Mouse (Mus musculus) midbrain, postnatal 0 days (tissue): ENCODE measurements at regions not wholly inside any gene's neighbourhood (a gene's known extent, or its start where the extent isn't known, plus 50 kb on each side); places are given as distances from the start of the nearest gene placed in this dataset.
A peak's percentile ranks its signal among the peaks of the same experiment; 100 is the strongest.

Experiments used
- ATAC-seq: fragments of 200-750 bp; cut with Nextera tagmentation; 2 replicates; pipeline ENCODE4 v1.8.0; 2017; ENCODE audit warnings: moderate number of reproducible peaks, mild to moderate bottlenecking, moderate TSS enrichment, moderate library complexity; ENCODE audit not compliant: low FRiP score
- DNase-seq: peaks from one replicate; pipeline ENCODE4 v3.0.0-alpha.2; 2015; ENCODE audit warnings: low spot score
- H3K27ac ChIP-seq: fragments of 300-500 bp; sonication (generic); 2 replicates; pipeline ENCODE4 v1.5.1; 2014; ENCODE audit warnings: low read depth, mild to moderate bottlenecking, low read length, mixed read lengths
- H3K27me3 ChIP-seq: fragments of 300-500 bp; sonication (generic); 2 replicates; pipeline ENCODE4 v1.6.1; 2014; ENCODE audit warnings: low read length, control low read depth, mixed read lengths; ENCODE audit not compliant: insufficient read depth
- H3K36me3 ChIP-seq: fragments of 300-500 bp; sonication (generic); 2 replicates; pipeline ENCODE4 v1.6.1; 2014; ENCODE audit warnings: low read length, control low read depth, mixed read lengths; ENCODE audit not compliant: insufficient read depth
- H3K4me1 ChIP-seq: fragments of 300-500 bp; sonication (generic); 2 replicates; pipeline ENCODE4 v1.6.1; 2014; ENCODE audit warnings: mild to moderate bottlenecking, control low read depth, antibody characterized with exemption, low read length, mixed read lengths; ENCODE audit not compliant: insufficient read depth
- H3K4me2 ChIP-seq: fragments of 300-500 bp; sonication (generic); 2 replicates; pipeline ENCODE4 v1.6.1; 2014; ENCODE audit warnings: low read depth, mild to moderate bottlenecking, low read length, mixed read lengths; ENCODE audit not compliant: poor library complexity, severe bottlenecking
- H3K4me3 ChIP-seq: fragments of 300-500 bp; sonication (generic); 2 replicates; pipeline ENCODE4 v1.5.1; 2014; ENCODE audit warnings: low read depth, mild to moderate bottlenecking, low read length, moderate library complexity
- H3K9ac ChIP-seq: fragments of 300-500 bp; sonication (generic); replicated peaks from 2 replicates; pipeline ENCODE4 v1.6.1; 2014; ENCODE audit warnings: mild to moderate bottlenecking, low read length, moderate library complexity, mixed read lengths; ENCODE audit not compliant: poor library complexity, severe bottlenecking
- H3K9me3 ChIP-seq: fragments of 300-500 bp; sonication (generic); 2 replicates; pipeline ENCODE4 v1.6.1; 2016; ENCODE audit warnings: low read length, control low read depth
- CTCF ChIP-seq: IDR thresholded peaks from 2 replicates; pipeline ENCODE4 v1.5.1; 2016; ENCODE audit warnings: antibody characterized with exemption, mild to moderate bottlenecking
- WGBS: fragments of 180-500 bp; shearing (Covaris S2); extraction: QIAGEN DNeasy Blood & Tissue Kit; methylation state at CpG from one replicate; pipeline ENCODE4 v1.1.7; 2014; 5-methylcytosine and 5-hydroxymethylcytosine counted together

GRCm38 (mm10) chr12:107050891-107051635 is 437.4 kb upstream of the 3110018I06Rik start:
- WGBS: 88% methylated on average over 7 of the region's 7 CpGs
- no peak for ATAC-seq

GRCm38 (mm10) chr12:107052136-107052535 is 436.3 kb upstream of the 3110018I06Rik start:
- Histone ChIP-seq H3K27me3 (no peaks in the 10 kb centered on the region), H3K9ac (no peak overlapping the region), H3K4me3 (no peak overlapping the region), H3K27ac (no peak overlapping the region), H3K4me2 (no peak overlapping the region), H3K9me3 (no peaks in the 10 kb centered on the region), H3K36me3 (no peaks in the 10 kb centered on the region), H3K4me1 (0 out of 2 replicates have a peak, but pooled peaks cover 4% of the 10 kb centered on the region)
- TF ChIP-seq CTCF: no peak
- 99% methylated on average over 6 of the region's 6 CpGs for WGBS
- ATAC-seq (no peak), DNase-seq (no peak)

More at GRCm38 (mm10) chr12:107050891-107051635, 437.4 kb upstream of the 3110018I06Rik start:
- H3K27me3 ChIP-seq: no peaks in the 10 kb centered on the region
- H3K4me2 ChIP-seq: no peak overlapping the region
- no peaks in the 10 kb centered on the region for H3K9me3 ChIP-seq
- no peak overlapping the region for H3K27ac ChIP-seq
- TF ChIP-seq CTCF: no peak
- no peak overlapping the region for H3K9ac ChIP-seq
- DNase-seq: no peak
- 0 out of 2 replicates have a peak, but pooled peaks cover 4% of the 10 kb centered on the region for H3K4me1 ChIP-seq
- H3K36me3 ChIP-seq: no peaks in the 10 kb centered on the region
- no peak overlapping the region for H3K4me3 ChIP-seq

- WGBS: 45% methylated on average over 5 of the region's 5 CpGs
- Histone ChIP-seq H3K4me3 (no peak overlapping the region), H3K9ac (no peak overlapping the region), H3K9me3 (no peaks in the 10 kb centered on the region), H3K36me3 (no peaks in the 10 kb centered on the region), H3K4me1 (no peaks in the 10 kb centered on the region), H3K27me3 (no peaks in the 10 kb centered on the region), H3K27ac (no peak overlapping the region), H3K4me2 (no peak overlapping the region)
- TF ChIP-seq CTCF: no peak
- ATAC-seq: no peak
- DNase-seq: no peak
Observed at GRCm38 (mm10) chr12:107056553-107056952, 431.9 kb upstream of the 3110018I06Rik start.

GRCm38 (mm10) chr12:107060514-107060913 is 427.9 kb upstream of the 3110018I06Rik start:
- H3K27me3 ChIP-seq: no peaks in the 10 kb centered on the region
- no peak overlapping the region for H3K9ac ChIP-seq
- no peaks in the 10 kb centered on the region for H3K4me1 ChIP-seq
- no peaks in the 10 kb centered on the region for H3K9me3 ChIP-seq
- H3K4me2 ChIP-seq: no peak overlapping the region
- H3K4me3 ChIP-seq: no peak overlapping the region
- H3K36me3 ChIP-seq: no peaks in the 10 kb centered on the region
- WGBS: 85% methylated on average over 3 of the region's 3 CpGs
- no peak overlapping the region for H3K27ac ChIP-seq
- TF ChIP-seq CTCF: no peak
- no peak for ATAC-seq
- DNase-seq: peak; percentile 34

GRCm38 (mm10) chr12:107067346-107067745 is 421.1 kb upstream of the 3110018I06Rik start:
- Histone ChIP-seq H3K4me3 (no peak overlapping the region), H3K4me1 (no peaks in the 10 kb centered on the region), H3K9ac (no peak overlapping the region), H3K9me3 (no peaks in the 10 kb centered on the region), H3K27ac (no peak overlapping the region), H3K36me3 (no peaks in the 10 kb centered on the region), H3K27me3 (no peaks in the 10 kb centered on the region), H3K4me2 (no peak overlapping the region)
- no peak for DNase-seq
- 86% methylated on average over 2 of the region's 2 CpGs for WGBS
- TF ChIP-seq CTCF: no peak
- no peak for ATAC-seq

GRCm38 (mm10) chr12:107082541-107082940 is 405.9 kb upstream of the 3110018I06Rik start:
- no peaks in the 10 kb centered on the region for H3K9me3 ChIP-seq

More at GRCm38 (mm10) chr12:107082541-107082940, 405.9 kb upstream of the 3110018I06Rik start:
- WGBS: 35% methylated on average over 10 of the region's 10 CpGs
- Histone ChIP-seq H3K4me3 (no peak overlapping the region), H3K27me3 (no peaks in the 10 kb centered on the region; the same call in 1 of the 2 replicates), H3K27ac (no peak overlapping the region), H3K9ac (no peak overlapping the region), H3K4me1 (peaks cover 3% of the 10 kb centered on the region; the same call in 1 of the 2 replicates), H3K4me2 (no peak overlapping the region), H3K36me3 (no peaks in the 10 kb centered on the region)
- ATAC-seq (no peak), DNase-seq (no peak)
- TF ChIP-seq CTCF: no peak
